In the genomic region with DNA sequence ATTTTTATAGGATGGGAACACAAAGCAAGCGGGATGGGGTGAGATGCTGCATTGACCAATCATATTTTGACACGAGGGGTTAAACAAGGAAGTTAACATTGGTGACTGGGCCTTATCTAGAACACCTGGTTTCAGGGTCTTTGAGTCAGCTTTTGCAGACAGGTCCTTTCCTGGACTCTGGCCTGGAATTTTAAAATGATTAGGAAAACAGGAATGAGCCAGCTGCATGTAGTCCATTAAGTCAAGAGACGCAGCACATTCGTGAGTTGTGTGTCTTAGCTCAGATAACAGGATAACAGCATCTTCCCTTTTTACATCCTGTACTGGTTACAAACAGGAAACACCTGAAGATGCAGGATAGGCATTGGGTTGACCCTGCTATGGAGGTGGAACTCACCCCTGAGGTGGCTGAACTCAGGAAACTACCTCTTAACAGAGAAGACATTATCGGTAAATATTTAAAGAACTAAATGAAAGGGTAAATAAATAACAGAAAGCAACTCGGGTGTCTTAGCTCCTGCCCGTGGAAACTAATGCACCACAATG, we compare ENCODE assay signal across 17 mouse cellular contexts. TPM values are rescaled to one million over a fixed set of nuclear protein-coding genes. Genes with fewer than 3 reads are reported as not detected.
DNase-seq lines count a peak whose midpoint lies in the region; ATAC-seq and TF ChIP-seq lines count a peak whose summit lies in the region.
"Had no signal": no experiment of that assay in that cellular context is flagged by ENCODE, and none has a peak within 500 bp of the region (broad histone marks: within the 10 kb centered on the region; RNA-seq: fewer than 3 reads in every experiment).

No protein-coding gene starts in this region.

- H3K4me3 ChIP-seq in intestine, embryonic 15.5 days (replicated peaks), result no peak overlapping the region
- no peak overlapping the region for H3K4me3 ChIP-seq in intestine, postnatal 0 days (ENCODE audit: low read depth, low read length)
- no peak overlapping the region for H3K4me3 ChIP-seq in spleen, adult 2 months (ENCODE audit: extremely low read depth, insufficient read depth, insufficient read length)
- no peak overlapping the region for H3K4me3 ChIP-seq in midbrain, embryonic 13.5 days (replicated peaks)
- H3K4me3 ChIP-seq: embryonic facial prominence, embryonic 15.5 days; midbrain, embryonic 12.5 days had no signal

- WGBS in intestine, embryonic 15.5 days, result 48% methylated on average over 7 of the region's 7 CpGs
- WGBS in intestine, postnatal 0 days, result 49% methylated on average over 7 of the region's 7 CpGs
- 16% methylated on average over 7 of the region's 7 CpGs for WGBS in spleen, adult 2 months
- WGBS in midbrain, embryonic 13.5 days, result 88% methylated on average over 7 of the region's 7 CpGs

- no peak for TF ChIP-seq POLR2A in spleen, adult 2 months (IDR thresholded peaks at IDR 0.05; ENCODE audit: low read depth, low read length)

- H3K9me3 ChIP-seq in intestine, embryonic 15.5 days, result no peaks in the 10 kb centered on the region
- H3K9me3 ChIP-seq in intestine, postnatal 0 days (ENCODE audit: control insufficient read depth), result no peaks in the 10 kb centered on the region
- H3K9me3 ChIP-seq in midbrain, embryonic 13.5 days, result no peaks in the 10 kb centered on the region
- H3K9me3 ChIP-seq: embryonic facial prominence, embryonic 15.5 days; midbrain, embryonic 12.5 days had no signal

- peak; percentile 36; the same call in 1 of the 2 replicates for ATAC-seq in intestine, embryonic 15.5 days
- ATAC-seq in intestine, postnatal 0 days, result no peak
- peak; percentile 61 to 70 for ATAC-seq in hematopoietic stem cell, adult 5-6 weeks (replicated peaks in 1 of 2; ENCODE audit: insufficient read depth in 1 of 2, low FRiP score in 2 of 2, low TSS enrichment in 1 of 2, low read depth in 1 of 2, poor library complexity in 2 of 2, severe bottlenecking in 2 of 2)
- ATAC-seq in midbrain, embryonic 13.5 days, result no peak
- ATAC-seq: forebrain, postnatal 0 days; liver, postnatal 0 days had no signal

- no peak for DNase-seq in spleen, adult 2 months (ENCODE audit: low read depth in 1 of 2, low spot score in 2 of 2)
- no peak for DNase-seq in spleen, postnatal 4 days (ENCODE audit: low spot score in 2 of 2)
- no peak for DNase-seq in Muller cell, postnatal 12 days (ENCODE audit: inconsistent ontology term)
- DNase-seq: cerebellum, adult 9-10 months; forebrain, postnatal 0 days; liver, postnatal 0 days had no signal

- H3K36me3 ChIP-seq in intestine, embryonic 15.5 days, result no peaks in the 10 kb centered on the region
- no peaks in the 10 kb centered on the region for H3K36me3 ChIP-seq in intestine, postnatal 0 days (ENCODE audit: control insufficient read depth, insufficient read depth)
- no peaks in the 10 kb centered on the region for H3K36me3 ChIP-seq in spleen, adult 2 months (ENCODE audit: control insufficient read depth, insufficient read depth, low read length)
- no peaks in the 10 kb centered on the region for H3K36me3 ChIP-seq in midbrain, embryonic 13.5 days
- H3K36me3 ChIP-seq: embryonic facial prominence, embryonic 15.5 days; midbrain, embryonic 12.5 days had no signal

- no peak overlapping the region for H3K4me2 ChIP-seq in intestine, embryonic 15.5 days (replicated peaks)
- no peak overlapping the region for H3K4me2 ChIP-seq in intestine, postnatal 0 days (replicated peaks; ENCODE audit: low read depth)
- H3K4me2 ChIP-seq in midbrain, embryonic 13.5 days (replicated peaks), result no peak overlapping the region
- H3K4me2 ChIP-seq: embryonic facial prominence, embryonic 15.5 days; midbrain, embryonic 12.5 days had no signal

- no peak overlapping the region for H3K9ac ChIP-seq in intestine, embryonic 15.5 days
- no peak overlapping the region for H3K9ac ChIP-seq in intestine, postnatal 0 days (ENCODE audit: low read depth, low read length)
- H3K9ac ChIP-seq in midbrain, embryonic 13.5 days (replicated peaks), result no peak overlapping the region
- H3K9ac ChIP-seq: embryonic facial prominence, embryonic 15.5 days; forebrain, postnatal 0 days; liver, postnatal 0 days; midbrain, embryonic 12.5 days had no signal

- H3K4me1 ChIP-seq in intestine, embryonic 15.5 days (replicated peaks), result no peaks in the 10 kb centered on the region
- H3K4me1 ChIP-seq in intestine, postnatal 0 days (replicated peaks; ENCODE audit: control insufficient read depth, insufficient read depth, low read length), result no peaks in the 10 kb centered on the region
- peaks cover 9% of the 10 kb centered on the region for H3K4me1 ChIP-seq in spleen, adult 2 months (ENCODE audit: control insufficient read depth, insufficient read depth, insufficient read length)
- H3K4me1 ChIP-seq in midbrain, embryonic 13.5 days (replicated peaks), result no peaks in the 10 kb centered on the region
- H3K4me1 ChIP-seq: midbrain, embryonic 12.5 days had no signal

- no peak overlapping the region for H3K27ac ChIP-seq in intestine, embryonic 15.5 days
- no peak overlapping the region for H3K27ac ChIP-seq in intestine, postnatal 0 days (ENCODE audit: low read depth, low read length)
- peak overlapping the region; percentile 14; the same call in 1 of the 2 replicates for H3K27ac ChIP-seq in spleen, adult 2 months (ENCODE audit: insufficient read depth, low read length)
- H3K27ac ChIP-seq in midbrain, embryonic 13.5 days, result no peak overlapping the region
- H3K27ac ChIP-seq: embryonic facial prominence, embryonic 15.5 days; midbrain, embryonic 12.5 days had no signal

- no peak for TF ChIP-seq CTCF in intestine, postnatal 0 days (IDR thresholded peaks at IDR 0.05; ENCODE audit: low read depth)
- TF ChIP-seq CTCF in spleen, adult 2 months (IDR thresholded peaks at IDR 0.05; ENCODE audit: extremely low read depth, insufficient read depth, insufficient read length, insufficient replicate concordance), result no peak

- no peaks in the 10 kb centered on the region for H3K27me3 ChIP-seq in intestine, embryonic 15.5 days (replicated peaks)
- no peaks in the 10 kb centered on the region for H3K27me3 ChIP-seq in intestine, postnatal 0 days (replicated peaks; ENCODE audit: control insufficient read depth, insufficient read depth, low read length)
- H3K27me3 ChIP-seq in spleen, adult 2 months (ENCODE audit: control insufficient read depth, insufficient read depth, low read length), result no peaks in the 10 kb centered on the region
- no peaks in the 10 kb centered on the region for H3K27me3 ChIP-seq in midbrain, embryonic 13.5 days
- H3K27me3 ChIP-seq: embryonic facial prominence, embryonic 15.5 days; midbrain, embryonic 12.5 days had no signal

RNA-seq across cellular contexts. Expression of gene Rfpl4b, which starts 59.1 kb away (rescaled TPM):
- not detected in 2 replicates for polyA plus RNA-seq in intestine, embryonic 15.5 days (2015; fragmentation: Nextera tagmentation; extraction: Ambion mirVana)
- polyA plus RNA-seq in intestine, postnatal 0 days (2015; fragmentation: Nextera tagmentation; extraction: Ambion mirVana), result not detected in 2 replicates
- not detected in 2 replicates for polyA plus RNA-seq in spleen, adult 2 months (2012; rRNA removed)
- not detected in 2 replicates for total RNA-seq in hematopoietic stem cell, adult 5-6 weeks (2017)
- not detected in 2 replicates for polyA plus RNA-seq in midbrain, embryonic 13.5 days (2015; fragmentation: Nextera tagmentation; extraction: Ambion mirVana)
- total RNA-seq: forebrain, postnatal 0 days; layer of hippocampus, postnatal 14 days had no signal
- polyA plus RNA-seq: brain, embryonic 14.5 days; embryonic facial prominence, embryonic 15.5 days; forebrain, postnatal 0 days; gonadal fat pad, adult 2 months; limb, embryonic 11.5 days; liver, postnatal 0 days; midbrain, embryonic 12.5 days; neural tube, embryonic 11.5 days had no signal

Comparison
In these comparisons a context has a peak if more than half of its experiments do, and no peak if none do; other contexts are left out.
1. ATAC-seq: peak in intestine, embryonic 15.5 days (single experiment) and hematopoietic stem cell, adult 5-6 weeks (2 of 2); none in intestine, postnatal 0 days (single experiment) and midbrain, embryonic 13.5 days (single experiment).